15 mouse cellular contexts compared by ENCODE assay signal in the genomic region with DNA sequence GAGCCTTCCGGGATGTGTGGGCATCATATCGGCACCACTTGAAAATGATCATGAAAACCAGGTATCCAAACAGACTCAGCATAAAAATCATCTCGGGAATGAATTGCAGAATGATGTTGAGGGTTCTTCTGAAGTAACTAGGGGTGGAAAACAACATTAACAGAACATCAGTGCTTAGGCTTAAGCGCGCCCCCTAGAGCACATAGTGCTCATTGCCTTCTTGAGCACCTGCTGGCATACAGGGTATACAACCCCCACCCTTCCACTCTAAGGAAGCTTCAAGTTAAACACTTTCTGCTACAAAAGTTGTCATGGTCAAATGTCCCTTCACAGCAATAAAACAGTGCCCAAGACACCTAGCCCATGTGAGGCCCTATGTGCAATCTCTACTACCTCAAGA. TPM values are rescaled to one million over a fixed set of nuclear protein-coding genes. Genes with fewer than 3 reads are reported as not detected.
DNase-seq lines count a peak whose midpoint lies in the region; ATAC-seq and TF ChIP-seq lines count a peak whose summit lies in the region.
"Had no signal": no experiment of that assay in that cellular context is flagged by ENCODE, and none has a peak within 500 bp of the region (broad histone marks: within the 10 kb centered on the region; RNA-seq: fewer than 3 reads in every experiment).

No protein-coding gene starts in this region.

- H3K36me3 ChIP-seq in hindbrain, postnatal 0 days (ENCODE audit: insufficient read depth, low read length), result no peaks in the 10 kb centered on the region
- H3K36me3 ChIP-seq in hindbrain, embryonic 12.5 days, result no peaks in the 10 kb centered on the region
- no peaks in the 10 kb centered on the region for H3K36me3 ChIP-seq in spleen, adult 2 months (ENCODE audit: control insufficient read depth, insufficient read depth, low read length)

- no peak overlapping the region for H3K4me3 ChIP-seq in hindbrain, postnatal 0 days (ENCODE audit: low read length)
- H3K4me3 ChIP-seq in hindbrain, embryonic 12.5 days, result no peak overlapping the region
- H3K4me3 ChIP-seq in spleen, adult 2 months (ENCODE audit: extremely low read depth, insufficient read depth, insufficient read length), result no peak overlapping the region

- no peak overlapping the region for H3K27ac ChIP-seq in hindbrain, postnatal 0 days
- no peak overlapping the region for H3K27ac ChIP-seq in hindbrain, embryonic 12.5 days
- H3K27ac ChIP-seq in spleen, adult 2 months (ENCODE audit: insufficient read depth, low read length), result no peak overlapping the region

- ATAC-seq in hindbrain, postnatal 0 days, result no peak
- ATAC-seq in hindbrain, embryonic 12.5 days (ENCODE audit: low FRiP score), result no peak
- 0 out of 2 replicates have a peak, but pooled peaks have one; percentile 52 for ATAC-seq in common myeloid progenitor, adult 5-6 weeks (replicated peaks; ENCODE audit: low read depth, poor library complexity, severe bottlenecking)
- ATAC-seq in erythroblast, adult 5-6 weeks (replicated peaks; ENCODE audit: low FRiP score, poor library complexity, severe bottlenecking), result no peak

- no peak for TF ChIP-seq POLR2A in spleen, adult 2 months (IDR thresholded peaks at IDR 0.05; ENCODE audit: low read depth, low read length)

- no peaks in the 10 kb centered on the region for H3K27me3 ChIP-seq in hindbrain, postnatal 0 days (ENCODE audit: insufficient read depth, low read length)
- H3K27me3 ChIP-seq in hindbrain, embryonic 12.5 days, result no peaks in the 10 kb centered on the region
- H3K27me3 ChIP-seq in spleen, adult 2 months (ENCODE audit: control insufficient read depth, insufficient read depth, low read length), result no peaks in the 10 kb centered on the region

- no peak overlapping the region for H3K9ac ChIP-seq in hindbrain, postnatal 0 days (replicated peaks; ENCODE audit: low read length)
- no peak overlapping the region for H3K9ac ChIP-seq in hindbrain, embryonic 12.5 days

- TF ChIP-seq CTCF in hindbrain, postnatal 0 days (IDR thresholded peaks at IDR 0.05; ENCODE audit: low read depth), result peak; percentile 32
- peak; percentile 6; the same call in 1 of the 2 replicates for TF ChIP-seq CTCF in spleen, adult 2 months (IDR thresholded peaks at IDR 0.05; ENCODE audit: extremely low read depth, insufficient read depth, insufficient read length, insufficient replicate concordance)

- no peak for DNase-seq in hindbrain, postnatal 0 days (ENCODE audit: low spot score)
- DNase-seq in spleen, adult 2 months (ENCODE audit: low read depth in 1 of 2, low spot score in 2 of 2), result no peak
- no peak for DNase-seq in spleen, adult 18-20 months
- no peak for DNase-seq in frontal cortex, postnatal 14 days (ENCODE audit: low spot score in 2 of 2)
- DNase-seq: cerebellum, postnatal 14 days; gastrocnemius, postnatal 36 days; heart, postnatal 10 days; kidney, adult 8-10 months; midbrain, embryonic 14.5 days had no signal

- WGBS in hindbrain, postnatal 0 days, result 59% methylated on average over 5 of the region's 5 CpGs
- whole genome bisulfite sequencing in hindbrain, embryonic 12.5 days, result 55% methylated on average over 5 of the region's 5 CpGs
- WGBS in spleen, adult 2 months, result 72% methylated on average over 5 of the region's 5 CpGs

- no peaks in the 10 kb centered on the region for H3K4me1 ChIP-seq in hindbrain, postnatal 0 days (ENCODE audit: insufficient read depth, low read length)
- H3K4me1 ChIP-seq in hindbrain, embryonic 12.5 days, result no peaks in the 10 kb centered on the region
- H3K4me1 ChIP-seq in spleen, adult 2 months (ENCODE audit: control insufficient read depth, insufficient read depth, insufficient read length), result no peaks in the 10 kb centered on the region

- no peaks in the 10 kb centered on the region for H3K9me3 ChIP-seq in hindbrain, postnatal 0 days (ENCODE audit: low read length)
- peaks cover 4% of the 10 kb centered on the region for H3K9me3 ChIP-seq in hindbrain, embryonic 12.5 days (replicated peaks)

- no peak overlapping the region for H3K4me2 ChIP-seq in hindbrain, postnatal 0 days (ENCODE audit: low read depth, low read length)
- no peak overlapping the region for H3K4me2 ChIP-seq in hindbrain, embryonic 12.5 days (replicated peaks)

RNA-seq across cellular contexts. Expression of a gene that starts 12.0 kb away (rescaled TPM):
- total RNA-seq in hindbrain, postnatal 0 days (2014; rRNA removed), result 2.8 TPM in 1 of 2 replicates, not detected in the other
- 1.2 and 1.3 TPM in 2 replicates for polyA plus RNA-seq in hindbrain, postnatal 0 days (2015; fragmentation: Nextera tagmentation; extraction: Ambion mirVana)
- 3.9 and 4.2 TPM in 2 replicates for polyA plus RNA-seq in hindbrain, embryonic 12.5 days (2016; fragmentation: Nextera tagmentation; extraction: Ambion mirVana)
- polyA plus RNA-seq in spleen, adult 2 months (2012; rRNA removed), result 0.06 TPM in 1 of 2 replicates, not detected in the other
- total RNA-seq in common myeloid progenitor, adult 5-6 weeks (2017), result not detected in 2 replicates
- not detected in 2 replicates for total RNA-seq in erythroblast, adult 5-6 weeks (2015; ENCODE audit: low replicate concordance)
- total RNA-seq in erythroblast, adult 5-6 weeks (2017; ENCODE audit: low replicate concordance), result not detected in 2 replicates

RNA-seq across cellular contexts. Expression of a gene that starts 50.2 kb away (rescaled TPM):
- total RNA-seq in hindbrain, postnatal 0 days (2014; rRNA removed), result not detected in 2 replicates
- not detected in 2 replicates for polyA plus RNA-seq in hindbrain, postnatal 0 days (2015; fragmentation: Nextera tagmentation; extraction: Ambion mirVana)
- not detected in 2 replicates for polyA plus RNA-seq in hindbrain, embryonic 12.5 days (2016; fragmentation: Nextera tagmentation; extraction: Ambion mirVana)
- not detected in 2 replicates for polyA plus RNA-seq in spleen, adult 2 months (2012; rRNA removed)
- not detected in 2 replicates for total RNA-seq in common myeloid progenitor, adult 5-6 weeks (2017)
- not detected in 2 replicates for total RNA-seq in erythroblast, adult 5-6 weeks (2015; ENCODE audit: low replicate concordance)
- total RNA-seq in erythroblast, adult 5-6 weeks (2017; ENCODE audit: low replicate concordance), result not detected in 2 replicates
- total RNA-seq: gastrocnemius, postnatal 36 days; heart, postnatal 10 days had no signal
- polyA plus RNA-seq: forebrain, embryonic 11.5 days; liver, embryonic 16.5 days; midbrain, embryonic 14.5 days; small intestine, adult 2 months had no signal
